Mouse (Mus musculus): ENCODE measurements around the gene 1700067K01Rik.

Gene 1700067K01Rik

DNA sequence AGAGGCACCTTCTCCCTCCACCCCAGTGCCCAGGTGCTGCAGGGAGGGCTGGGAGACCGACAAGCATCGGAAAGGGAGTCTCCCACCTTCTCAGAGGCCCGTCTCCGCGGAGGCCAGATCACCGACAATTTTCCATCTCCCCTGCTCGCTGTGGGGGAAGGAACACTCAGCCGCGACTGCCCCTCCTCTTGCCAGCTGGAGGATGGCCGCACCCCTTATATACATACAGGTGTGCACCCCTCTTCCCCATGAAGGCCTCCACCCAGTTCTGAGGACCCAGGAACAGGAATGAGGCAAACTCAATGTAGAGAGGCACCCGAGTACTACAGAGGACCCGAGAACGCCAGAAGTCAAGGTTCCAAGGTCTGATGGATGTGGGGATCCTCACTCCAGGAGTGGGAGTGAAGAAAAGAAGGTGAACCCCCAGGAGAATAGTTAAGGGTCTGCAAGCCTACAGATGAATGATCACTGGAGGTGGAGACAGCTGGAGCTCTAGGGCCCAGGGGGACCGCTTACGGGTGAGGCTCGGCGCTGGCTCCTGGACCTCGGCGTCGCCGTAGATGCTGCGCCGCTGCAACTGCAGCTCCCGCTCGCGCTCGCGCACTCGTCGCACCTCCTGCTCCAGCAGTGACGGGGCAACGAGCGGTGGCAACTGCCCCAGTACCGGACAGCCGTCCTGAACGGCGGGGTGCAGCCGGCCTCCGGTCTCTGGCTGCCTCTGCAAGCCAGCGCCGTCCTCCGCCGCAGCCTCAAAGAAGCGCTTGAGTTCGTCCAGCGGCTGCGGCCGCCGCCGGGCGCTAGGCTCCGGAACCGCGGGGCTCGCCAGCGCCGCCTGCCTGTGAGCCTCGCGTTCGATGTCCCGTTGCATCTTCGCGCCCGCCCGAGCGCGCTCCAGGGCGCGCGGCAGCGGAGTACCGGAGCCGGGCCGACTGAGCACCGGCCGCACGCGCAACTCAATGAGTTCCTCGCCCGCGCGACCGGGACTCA is 9.6 kb downstream of the 1700067K01Rik start:
- peak; percentile 68 for DNase-seq (ENCODE audit: low read depth, low spot score)

DNA sequence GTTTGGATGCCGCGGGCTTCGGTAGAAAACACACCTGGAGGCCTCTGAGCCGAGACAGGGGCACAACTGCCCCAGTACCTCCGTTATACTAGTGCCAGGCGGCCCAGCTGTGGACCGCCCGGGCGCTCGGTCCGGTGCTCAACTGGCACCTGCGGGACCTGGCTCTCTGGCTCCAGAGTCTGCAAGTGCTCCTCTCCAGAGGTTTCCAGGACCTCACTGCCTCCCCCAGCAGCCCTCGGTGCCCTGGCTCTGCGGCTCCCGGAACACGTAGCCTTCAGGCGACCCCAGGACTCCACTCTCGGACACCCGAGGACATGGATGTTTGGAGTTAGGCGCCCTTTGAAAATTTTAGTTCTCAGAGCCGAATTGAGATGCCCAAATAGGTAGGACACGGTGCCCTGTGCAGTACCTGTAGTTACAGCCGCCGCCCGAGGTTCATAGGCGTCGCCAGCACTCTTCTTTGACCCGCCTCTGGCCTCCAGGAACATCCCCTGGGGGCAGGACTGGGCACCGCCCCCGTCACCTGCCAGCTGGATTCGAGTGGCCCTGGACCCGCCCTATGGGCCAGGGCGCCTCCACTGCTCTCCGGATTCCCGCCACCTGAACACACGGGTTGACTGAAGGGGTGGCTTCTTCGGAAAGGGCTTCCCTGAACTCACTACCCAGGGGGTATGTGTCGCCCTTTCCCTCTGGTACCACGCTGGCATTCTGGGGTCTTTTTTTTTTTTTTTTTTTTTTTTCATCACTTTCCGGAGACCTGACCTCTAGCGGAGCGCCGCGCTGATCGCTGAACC is 10.6 kb downstream of the 1700067K01Rik start, which contains the start of gene 2210011C24Rik:
Gene 2210011C24Rik (minus strand): TSS at position 467 of the 794 bp plus-strand sequence.
- peak; percentile 71 for DNase-seq (ENCODE audit: low read depth, low spot score)

DNA sequence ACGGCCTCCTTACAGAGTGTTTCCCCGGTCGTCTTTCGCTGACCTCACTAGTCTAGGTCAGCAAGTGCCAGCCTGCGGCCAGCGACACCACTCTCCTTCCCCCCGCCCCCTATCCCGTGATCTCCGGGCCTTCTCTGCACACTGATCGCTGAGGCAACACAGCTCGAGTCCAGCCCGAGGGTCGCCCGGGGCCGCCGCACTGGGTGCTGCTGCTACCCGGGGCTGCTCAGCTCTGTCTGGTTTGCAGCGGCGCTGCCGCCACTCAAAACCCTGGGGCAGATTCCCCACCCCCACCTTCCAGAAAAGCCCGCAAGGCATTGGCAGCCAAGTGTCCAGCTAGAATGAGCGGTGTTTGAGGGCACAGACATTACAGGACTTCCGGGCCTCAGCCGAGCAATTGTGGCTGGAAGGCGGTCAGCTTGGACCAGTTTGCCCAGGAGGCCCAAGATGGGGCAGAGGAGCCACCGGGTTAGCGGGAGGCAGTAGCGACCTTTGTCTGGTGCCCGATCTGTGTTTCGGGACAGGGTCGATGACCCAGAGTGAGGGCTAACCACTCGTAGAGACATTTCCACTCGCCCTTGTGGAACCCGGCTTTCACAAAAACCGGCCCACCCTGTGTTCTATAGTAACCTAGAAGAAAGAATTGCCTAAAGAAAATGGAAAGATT is 11.3 kb downstream of the 1700067K01Rik start:
- no peak for DNase-seq (ENCODE audit: low read depth, low spot score)

DNA sequence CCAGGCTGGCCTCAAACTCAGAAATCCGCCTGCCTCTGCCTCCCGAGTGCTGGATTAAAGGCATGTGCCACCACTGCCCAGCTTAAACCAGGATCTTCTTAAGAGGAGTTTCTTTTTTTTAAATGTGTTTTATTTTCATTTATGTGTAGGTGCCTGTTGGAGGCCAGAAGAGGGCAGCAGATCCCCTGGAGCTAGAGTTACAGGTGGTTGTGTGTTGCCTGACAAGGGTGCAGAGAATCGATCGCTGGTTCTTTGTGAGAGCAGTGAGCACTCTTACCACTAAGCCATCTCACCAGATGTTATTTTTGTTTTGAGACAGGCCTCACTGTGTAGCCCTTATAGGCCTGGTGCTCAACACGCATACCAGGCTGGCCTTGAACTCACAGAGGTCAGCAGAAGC is 14.5 kb downstream of the 1700067K01Rik start:
- peak; percentile 59 for DNase-seq (ENCODE audit: low read depth, low spot score)

DNA sequence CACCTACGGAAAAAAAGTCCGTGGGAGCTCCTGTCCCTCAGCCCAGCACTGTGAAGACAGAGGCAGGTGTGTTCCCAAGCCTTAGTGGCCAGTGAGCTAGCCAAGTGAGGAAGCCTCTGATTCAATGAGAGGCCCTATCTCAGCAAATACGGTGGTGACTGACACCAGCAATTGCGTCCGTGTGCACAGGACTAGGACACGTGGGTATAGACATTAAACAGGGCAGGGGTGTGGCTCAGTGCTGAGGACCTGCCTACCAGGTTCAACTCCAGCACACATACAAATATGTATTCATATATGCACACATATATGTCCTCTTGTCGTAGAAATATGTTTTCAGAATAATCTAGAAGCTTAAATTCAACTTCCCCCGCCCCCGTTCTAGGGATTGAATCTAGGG is 18.4 kb downstream of the 1700067K01Rik start:
- no peak for DNase-seq (ENCODE audit: low read depth, low spot score)

DNA sequence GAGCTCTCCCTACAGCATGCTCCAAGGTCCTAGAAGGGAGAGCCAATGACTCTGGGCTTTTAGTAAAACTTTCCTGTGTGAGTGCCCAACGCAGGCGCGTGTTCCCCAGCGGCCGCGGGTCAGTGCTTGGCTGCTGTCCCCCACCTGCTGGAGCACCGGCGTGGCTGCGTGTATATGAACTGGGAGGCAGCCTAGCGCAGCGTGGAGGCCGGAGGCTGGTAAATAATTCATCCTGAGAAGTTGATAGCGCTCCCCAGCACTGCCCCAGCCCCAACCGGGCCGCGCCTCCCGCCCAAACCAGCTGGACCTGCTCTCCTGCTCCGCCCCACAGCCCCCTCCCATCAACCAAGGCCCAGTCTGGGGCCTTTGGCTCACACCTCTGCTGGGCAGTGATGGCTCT is 19.8 kb downstream of the 1700067K01Rik start, which contains the start of gene Palm3:
Gene Palm3 (plus strand): TSS at position 376 of the 400 bp plus-strand sequence.
- peak; percentile 91 for DNase-seq (ENCODE audit: low read depth, low spot score)

DNA sequence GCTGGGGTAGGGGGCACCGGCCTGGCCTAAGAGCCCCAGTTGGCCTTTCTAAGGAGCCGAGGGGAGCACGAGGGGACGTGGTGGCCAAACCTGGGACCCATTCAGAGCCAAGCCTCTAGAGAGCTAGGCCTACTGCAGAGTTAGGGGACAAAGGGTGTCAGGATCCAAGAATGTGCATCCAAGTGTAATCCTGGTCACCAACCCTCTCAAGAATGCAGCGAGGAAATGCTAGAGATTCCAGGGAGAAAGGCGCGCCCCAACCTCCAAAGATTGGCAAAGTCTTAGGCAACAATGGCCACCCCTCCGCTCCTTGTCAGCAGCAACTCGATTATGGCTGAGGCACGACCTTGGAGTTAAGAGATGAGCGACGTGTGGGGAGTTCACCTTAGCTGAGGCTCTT is 20.3 kb downstream of the 1700067K01Rik start:
- peak; percentile 97 for DNase-seq (ENCODE audit: low read depth, low spot score)

DNA sequence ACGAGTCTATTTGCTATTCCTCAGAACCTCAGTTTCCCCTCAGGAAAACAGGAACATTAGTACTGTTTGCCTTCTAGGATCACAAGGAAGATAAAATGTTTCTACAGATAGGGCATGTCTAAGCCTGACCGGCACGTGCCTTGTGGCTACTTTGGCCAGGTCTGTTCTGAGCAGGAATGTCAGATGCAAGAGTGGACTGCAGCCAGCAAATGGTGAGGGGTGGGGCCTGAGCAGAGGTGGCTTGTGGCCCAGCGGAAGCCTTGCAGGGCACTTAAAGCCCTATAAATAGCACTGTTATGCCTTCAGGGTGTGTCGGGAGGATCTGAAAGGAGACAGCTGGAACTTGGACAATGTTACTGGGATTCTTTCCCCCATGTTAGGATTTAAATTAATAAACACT is 21.8 kb downstream of the 1700067K01Rik start:
- peak; percentile 63 for DNase-seq (ENCODE audit: low read depth, low spot score)

DNA sequence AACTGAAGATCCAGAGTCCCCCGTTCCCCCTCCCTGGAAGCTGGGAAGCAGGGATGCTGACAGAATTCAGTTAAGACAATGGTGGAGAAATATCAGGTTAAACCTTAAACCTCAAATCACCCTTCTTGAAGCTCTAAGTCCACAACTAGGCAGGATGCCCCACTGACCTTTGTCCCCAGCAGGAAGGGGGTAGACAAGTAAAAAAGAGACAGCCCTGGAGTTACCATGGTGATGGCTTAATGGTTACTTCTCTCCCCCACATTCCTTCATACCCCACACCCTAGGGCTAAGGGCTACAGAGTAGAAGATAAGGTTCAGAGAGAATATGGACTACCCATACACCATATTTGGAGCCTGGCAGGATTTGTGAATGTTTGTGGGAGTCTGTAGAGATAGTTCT is 22.3 kb downstream of the 1700067K01Rik start:
- DNase-seq (ENCODE audit: low read depth, low spot score) = peak; percentile 72

DNA sequence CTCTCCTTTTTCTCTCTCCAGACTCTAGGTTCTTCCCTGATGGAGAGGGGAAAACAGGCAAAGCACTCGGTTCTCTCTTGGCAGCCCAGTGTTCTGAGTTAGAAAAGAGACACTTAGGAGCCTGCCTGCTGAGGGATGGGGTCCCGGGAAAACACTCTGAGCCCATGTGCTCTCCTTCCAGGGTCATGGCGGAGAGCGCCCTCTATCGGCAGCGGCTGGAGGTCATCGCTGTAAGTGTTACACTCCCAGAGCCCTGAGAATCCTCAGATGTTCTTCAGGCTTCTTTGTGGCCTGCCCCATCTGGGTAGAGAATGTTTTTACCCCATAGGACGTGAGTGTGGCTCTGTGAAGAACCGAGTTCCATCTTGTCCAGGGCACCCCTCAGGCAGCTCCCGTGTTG is 22.9 kb downstream of the 1700067K01Rik start:
- DNase-seq (ENCODE audit: low read depth, low spot score) = peak; percentile 92

DNA sequence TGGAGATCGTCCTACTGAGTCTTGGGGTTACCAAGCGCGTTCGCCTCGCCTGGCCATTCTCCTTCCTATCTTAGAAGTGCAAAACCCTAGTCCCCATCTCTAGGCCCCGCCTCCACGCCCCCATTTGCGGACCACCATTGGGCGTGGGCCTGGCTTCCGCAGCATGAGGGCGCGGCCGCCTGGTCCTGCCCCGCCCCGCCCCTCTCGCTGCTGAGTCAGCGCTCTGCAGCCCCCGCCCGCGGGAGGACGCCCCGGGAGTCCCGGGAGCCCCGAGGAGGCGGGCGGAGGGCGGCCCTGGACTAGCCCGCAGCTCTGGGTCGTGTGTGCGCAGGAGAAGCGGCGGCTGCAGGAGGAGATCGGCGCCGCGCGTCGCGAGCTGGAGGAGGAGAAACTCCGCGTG is 24.6 kb downstream of the 1700067K01Rik start:
- peak; percentile 88 for DNase-seq (ENCODE audit: low read depth, low spot score)

DNA sequence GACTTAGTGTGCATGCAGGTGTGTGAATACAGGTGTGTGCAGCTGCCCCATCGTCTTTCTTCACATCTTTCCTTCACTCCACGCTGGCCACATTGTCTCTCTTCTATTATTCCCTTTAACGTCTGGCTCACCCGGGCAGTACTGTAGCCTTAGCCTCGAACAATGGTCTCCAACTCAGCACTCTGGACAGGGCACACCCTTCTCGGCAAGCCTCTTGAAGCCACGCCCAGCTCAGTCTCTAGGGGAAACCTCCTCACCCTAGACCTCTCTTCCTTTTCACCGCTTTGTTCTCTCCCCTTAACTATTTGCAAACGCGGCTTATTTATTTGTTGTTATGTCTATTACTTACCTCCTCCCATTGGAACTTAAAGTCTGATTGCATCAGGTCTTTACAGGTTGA is 26.1 kb downstream of the 1700067K01Rik start:
- DNase-seq (ENCODE audit: low read depth, low spot score) = peak; percentile 86

DNA sequence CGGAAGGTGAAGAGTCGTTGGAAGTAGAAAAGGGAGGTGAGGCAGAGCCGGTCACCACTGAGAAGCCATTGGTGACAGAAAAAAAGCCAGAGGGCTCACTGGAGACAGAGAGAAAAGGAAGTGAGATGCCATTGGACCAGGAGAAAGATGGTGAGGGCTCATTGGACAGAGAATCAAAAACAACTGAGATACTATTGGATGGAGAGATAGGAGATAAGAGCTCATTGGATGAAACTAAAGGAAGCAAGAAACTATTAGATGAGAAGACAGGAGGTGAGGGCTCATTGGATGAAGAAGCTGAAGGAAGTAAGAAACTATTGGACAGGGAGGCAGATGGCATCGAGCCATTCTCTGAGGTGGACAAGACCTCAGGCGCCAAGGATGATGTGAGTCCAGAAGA is 28.0 kb downstream of the 1700067K01Rik start:
- DNase-seq (ENCODE audit: low read depth, low spot score) = peak; percentile 86

DNA sequence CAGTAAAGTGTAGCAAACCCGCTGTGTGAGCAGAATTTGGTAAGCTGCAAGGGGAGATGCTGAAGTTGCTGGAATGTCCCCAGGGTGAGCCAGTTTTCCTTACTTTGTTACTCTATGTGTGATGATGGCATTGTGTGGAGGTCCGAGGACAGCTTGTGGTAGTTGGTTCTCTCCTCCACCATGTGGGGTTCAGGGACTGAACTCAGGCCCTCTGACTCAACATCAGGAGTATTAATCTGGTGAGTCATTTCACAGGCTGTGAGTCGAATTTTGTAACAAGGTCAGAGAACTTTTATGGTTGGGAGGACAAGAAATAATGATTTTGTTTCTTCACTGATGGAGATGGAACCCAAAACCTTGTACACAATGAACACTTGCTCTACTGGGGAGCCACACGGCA is 31.5 kb downstream of the 1700067K01Rik start:
- no peak for DNase-seq (ENCODE audit: low read depth, low spot score)

DNA sequence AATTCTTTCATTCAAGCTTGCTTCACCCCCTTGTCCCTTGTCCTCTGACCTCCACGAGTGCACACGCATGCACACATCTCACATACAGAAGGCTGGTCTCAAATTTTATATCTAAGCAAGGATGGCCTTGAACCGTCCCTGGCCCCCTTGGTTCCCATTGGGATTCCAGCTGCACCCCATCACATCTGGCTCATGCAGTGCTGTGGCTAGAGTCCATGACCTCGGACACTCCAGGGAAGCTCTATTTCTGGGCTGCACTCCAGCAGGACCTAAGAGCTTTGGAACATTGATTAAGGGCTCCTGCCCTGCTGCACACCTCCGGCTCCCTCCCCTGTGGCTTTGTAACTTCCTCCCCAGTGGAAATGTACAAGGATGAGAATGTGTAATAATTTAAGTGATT is 36.7 kb downstream of the 1700067K01Rik start:
- DNase-seq (ENCODE audit: low read depth, low spot score) = no peak

DNA sequence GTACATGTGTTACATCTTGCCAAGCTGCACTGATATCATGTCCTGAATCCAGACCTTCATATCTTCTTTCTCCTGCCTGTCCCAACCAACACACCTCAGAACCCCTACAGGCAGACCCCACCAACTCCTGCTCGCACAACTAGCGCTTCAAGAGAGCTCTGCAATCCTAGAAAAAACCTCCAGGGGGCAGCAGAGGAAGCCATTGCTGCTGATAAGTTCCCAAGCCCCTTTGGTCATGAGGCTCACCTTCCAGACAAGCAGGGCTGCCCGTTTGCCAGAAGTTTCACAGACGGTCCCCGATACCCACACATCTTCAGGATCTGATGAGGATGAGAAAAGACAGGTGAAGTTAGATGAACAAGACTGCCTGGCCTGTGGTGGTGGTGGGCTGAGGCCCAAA is 37.7 kb downstream of the 1700067K01Rik start:
- peak; percentile 92 for DNase-seq (ENCODE audit: low read depth, low spot score)

DNA sequence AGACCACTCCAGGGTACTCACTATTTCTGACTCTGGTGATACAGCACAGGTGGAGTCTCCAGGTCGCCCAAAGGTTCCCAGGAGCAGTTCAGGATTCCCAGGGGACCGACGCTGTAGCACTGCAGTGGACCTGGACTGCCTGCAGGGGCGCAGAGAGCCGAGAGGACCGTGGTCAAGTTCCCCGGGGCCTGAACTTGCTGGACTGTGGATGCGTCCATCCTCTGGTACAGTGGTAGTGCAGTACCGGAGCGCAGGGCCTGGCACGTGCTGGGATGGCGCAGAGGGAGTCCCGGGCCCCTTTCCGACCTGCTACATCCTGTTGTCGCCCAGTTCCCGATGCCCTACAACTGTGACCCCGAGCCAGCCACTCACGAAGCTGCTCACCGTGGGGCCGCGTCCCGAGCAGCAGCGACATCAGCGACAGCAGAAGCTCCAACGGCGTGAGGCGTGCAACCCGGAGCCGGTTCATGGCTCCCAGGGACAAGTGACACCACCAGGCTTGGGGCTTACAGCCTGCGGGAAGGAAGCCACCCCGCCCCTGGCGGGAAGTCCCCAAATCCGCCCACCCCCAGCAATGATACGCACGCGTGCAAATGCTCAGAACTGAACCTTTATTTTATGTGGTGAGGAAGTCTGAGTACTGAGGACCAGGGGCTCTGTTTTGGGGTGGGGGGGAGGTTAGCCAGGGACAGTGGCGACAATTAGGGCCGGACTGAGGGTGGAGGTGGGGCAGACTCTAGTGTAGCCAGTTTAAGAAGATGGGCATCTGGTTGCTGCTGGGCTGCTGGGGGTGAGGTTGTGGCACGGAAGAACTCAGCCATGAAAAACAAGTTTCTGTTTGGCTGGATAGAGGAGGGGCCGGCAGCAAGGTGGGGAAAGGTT is 41.0 kb downstream of the 1700067K01Rik start, which contains the start of gene Il27ra:
Gene Il27ra (minus strand): TSS at position 524 of the 882 bp plus-strand sequence.
- DNase-seq (ENCODE audit: low read depth, low spot score) = peak; percentile 57

DNA sequence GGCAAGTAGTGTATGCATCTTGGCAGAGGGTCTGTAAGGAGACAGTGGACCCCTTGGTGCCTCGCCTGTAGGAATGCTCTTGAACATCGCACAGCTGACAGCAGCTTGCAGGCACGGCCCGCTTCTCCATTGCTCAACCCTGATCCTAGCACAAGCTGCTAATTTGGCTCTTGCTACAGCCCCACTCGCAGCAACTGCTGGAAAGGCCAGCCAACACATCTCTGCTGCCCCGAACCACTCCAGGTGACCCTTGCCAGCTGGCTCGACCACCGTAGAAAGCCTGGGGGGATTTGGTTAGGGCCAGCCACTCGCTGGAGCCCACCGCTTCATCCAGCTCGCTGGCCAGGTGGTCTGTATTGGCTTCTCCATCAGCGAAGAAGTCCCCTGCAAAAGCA is 41.6 kb downstream of the 1700067K01Rik start:
- DNase-seq (ENCODE audit: low read depth, low spot score) = no peak

DNA sequence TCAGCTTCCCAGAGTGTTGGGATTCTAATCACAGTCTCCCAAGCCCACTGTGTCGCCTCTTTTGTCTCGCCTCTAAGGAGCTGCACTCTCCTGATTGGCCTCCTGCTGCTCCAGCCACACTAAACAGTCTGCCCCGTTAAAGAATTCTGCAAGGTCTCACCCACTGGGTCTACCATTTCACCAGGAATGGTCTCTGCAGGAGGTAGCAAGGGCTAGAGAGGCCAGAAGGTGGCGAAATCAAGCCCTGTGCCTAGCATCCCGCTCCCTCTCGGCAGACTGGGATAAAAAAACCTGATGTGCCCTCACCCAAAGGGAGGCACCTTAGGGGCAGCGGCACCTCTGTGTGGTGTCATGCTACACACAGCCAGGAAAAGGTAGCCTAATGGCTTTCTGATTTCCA is 42.8 kb downstream of the 1700067K01Rik start:
- DNase-seq (ENCODE audit: low read depth, low spot score) = peak; percentile 33

DNA sequence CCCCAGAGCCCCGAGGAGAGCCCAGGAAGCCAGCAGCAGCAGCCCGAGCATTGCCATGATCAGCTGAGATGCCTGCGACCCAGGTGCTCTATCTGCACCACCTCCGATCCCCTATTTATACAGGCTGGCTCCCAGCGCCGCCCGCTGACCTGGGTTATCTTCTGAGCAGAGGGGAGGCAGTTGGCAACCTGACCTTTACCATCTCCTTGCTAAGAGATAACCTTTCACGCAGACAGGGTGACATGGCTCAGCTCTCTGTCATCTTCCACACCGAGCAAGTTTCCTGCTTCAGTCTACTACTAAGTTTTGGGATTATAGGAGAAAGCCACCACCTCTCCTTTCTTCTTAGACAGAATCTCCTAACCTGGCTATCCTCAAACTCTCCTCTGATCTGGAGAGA is 43.6 kb downstream of the 1700067K01Rik start, which contains the start of gene Rln3:
Gene Rln3 (minus strand): TSS at position 101 of the 400 bp plus-strand sequence.
- DNase-seq (ENCODE audit: low read depth, low spot score) = no peak
